Mouse (Mus musculus): ENCODE measurements around the gene Man1c1.

Man1c1 gene

GRCm38 (mm10) chr4:134558570-134559113 lies 145.4 kb downstream of the Man1c1 start:
- in situ Hi-C loops (cut with MboI, MseI) = no loop called here

- in situ Hi-C loops (cut with MboI, MseI) = no loop called here
Measured at GRCm38 (mm10) chr4:134557626-134558249, 146.4 kb downstream of the Man1c1 start.

- in situ Hi-C loops (cut with MboI, MseI) = no loop called here
Measured at GRCm38 (mm10) chr4:134555956-134556580, 148.0 kb downstream of the Man1c1 start.

GRCm38 (mm10) chr4:134553631-134554030 lies 150.5 kb downstream of the Man1c1 start:
- in situ Hi-C loops (cut with MboI, MseI) = no loop called here

- in situ Hi-C loops (cut with MboI, MseI) = no loop called here
Measured at GRCm38 (mm10) chr4:134551494-134552316, 152.4 kb downstream of the Man1c1 start, which contains the start of gene Selenon. Gene Selenon, minus strand, starts transcription at chr4:134552166.

- in situ Hi-C loops (cut with MboI, MseI) = loop anchor here in 1 of 2 experiments (25.0 kb wide), 1 partner anchor 1462 kb away; the partner anchor contains the start of gene Eloa
Measured at GRCm38 (mm10) chr4:134549899-134550298, 154.2 kb downstream of the Man1c1 start.

GRCm38 (mm10) chr4:134548169-134548938 lies 155.7 kb downstream of the Man1c1 start:
- in situ Hi-C loops (cut with MboI, MseI) = loop anchor here in 1 of 2 experiments (25.0 kb wide), 1 partner anchor 1464 kb away; the partner anchor contains the start of gene Eloa

GRCm38 (mm10) chr4:134546814-134547705 lies 157.0 kb downstream of the Man1c1 start:
- in situ Hi-C loops (cut with MboI, MseI) = loop anchor here in 1 of 2 experiments (25.0 kb wide), 1 partner anchor 1465 kb away; the partner anchor contains the start of gene Eloa

GRCm38 (mm10) chr4:134543261-134543660 lies 160.8 kb downstream of the Man1c1 start:
- in situ Hi-C loops (cut with MboI, MseI) = loop anchor here (5.0 to 25.0 kb wide), 4 partner anchors 169 to 1469 kb away; partner anchors contain the start of gene Eloa (in 1 of the 2)

GRCm38 (mm10) chr4:134542726-134543125 lies 161.4 kb downstream of the Man1c1 start:
- in situ Hi-C loops (cut with MboI, MseI) = loop anchor here (5.0 to 25.0 kb wide), 4 partner anchors 170 to 1470 kb away; partner anchors contain the start of gene Eloa (in 1 of the 2)

GRCm38 (mm10) chr4:134538997-134539580 lies 165.0 kb downstream of the Man1c1 start:
- in situ Hi-C loops (cut with MboI, MseI) = loop anchor here in 1 of 2 experiments (25.0 kb wide), 1 partner anchor 1473 kb away; the partner anchor contains the start of gene Eloa

GRCm38 (mm10) chr4:134535787-134536151 lies 168.3 kb downstream of the Man1c1 start:
- in situ Hi-C loops (cut with MboI, MseI) = loop anchor here in 1 of 2 experiments (25.0 kb wide), 1 partner anchor 1477 kb away; the partner anchor contains the start of gene Eloa

GRCm38 (mm10) chr4:134534932-134535786 lies 168.9 kb downstream of the Man1c1 start, which contains the start of gene Mtfr1l:
Gene Mtfr1l, minus strand, starts transcription at chr4:134535387.
- in situ Hi-C loops (cut with MboI, MseI) = loop anchor here in 1 of 2 experiments (25.0 kb wide), 1 partner anchor 1477 kb away; the partner anchor contains the start of gene Eloa

GRCm38 (mm10) chr4:134534124-134534886 lies 169.8 kb downstream of the Man1c1 start:
- in situ Hi-C loops (cut with MboI, MseI) = loop anchor here in 1 of 2 experiments (25.0 kb wide), 1 partner anchor 1478 kb away; the partner anchor contains the start of gene Eloa

GRCm38 (mm10) chr4:134533421-134533820 lies 170.7 kb downstream of the Man1c1 start:
- in situ Hi-C loops (cut with MboI, MseI) = loop anchor here in 1 of 2 experiments (25.0 kb wide), 1 partner anchor 1479 kb away; the partner anchor contains the start of gene Eloa

GRCm38 (mm10) chr4:134532928-134533327 lies 171.2 kb downstream of the Man1c1 start:
- in situ Hi-C loops (cut with MboI, MseI) = loop anchor here in 1 of 2 experiments (25.0 kb wide), 1 partner anchor 1479 kb away; the partner anchor contains the start of gene Eloa

- in situ Hi-C loops (cut with MboI, MseI) = loop anchor here in 1 of 2 experiments (25.0 kb wide), 1 partner anchor 1486 kb away; the partner anchor contains the start of gene Eloa
Measured at GRCm38 (mm10) chr4:134526220-134526619, 177.9 kb downstream of the Man1c1 start.
